Mouse (Mus musculus) spleen, adult 2 months (tissue): ENCODE results near the gene Ehmt2. TPM values are rescaled to one million over a fixed set of nuclear protein-coding genes. Genes with fewer than 3 reads are reported as not detected.
"Not testable (repeated sequence)": the region's sequence is repeated elsewhere in the genome, so short reads cannot be mapped to it uniquely, and the experiment has no call there.

Source experiments
- DNase-seq, 2 experiments: peaks; one replicate each; pipeline versions ENCODE4 v3.0.0 to v3.0.0-alpha.2; 2012 to 2021; ENCODE audit warnings: low spot score in 2 of 2, low read depth in 1 of 2
- H3K27ac ChIP-seq: fragments of 200-500 bp; 2 replicates; pipeline ENCODE4 v1.5.1; 2012; ENCODE audit warnings: low read length, inconsistent platforms; ENCODE audit not compliant: insufficient read depth
- H3K27me3 ChIP-seq: fragments of 200-500 bp; 2 replicates; pipeline ENCODE4 v1.6.1; 2012; ENCODE audit warnings: mild to moderate bottlenecking, moderate library complexity, low read length, inconsistent platforms; ENCODE audit not compliant: control insufficient read depth, insufficient read depth
- H3K36me3 ChIP-seq: fragments of 200-500 bp; 2 replicates; pipeline ENCODE4 v1.6.1; 2012; ENCODE audit warnings: mild to moderate bottlenecking, low read length, inconsistent platforms; ENCODE audit not compliant: control insufficient read depth, insufficient read depth
- H3K4me1 ChIP-seq: fragments of 200-500 bp; 2 replicates; pipeline ENCODE4 v1.6.1; 2011; ENCODE audit warnings: inconsistent platforms; ENCODE audit not compliant: control insufficient read depth, insufficient read depth, insufficient read length
- H3K4me3 ChIP-seq: fragments of 200-500 bp; 2 replicates; pipeline ENCODE4 v1.5.1; 2011; ENCODE audit warnings: mild to moderate bottlenecking, inconsistent platforms; ENCODE audit not compliant: insufficient read depth, insufficient read length; ENCODE audit errors: extremely low read depth
- CTCF ChIP-seq: fragments of 200-500 bp; IDR thresholded peaks from 2 replicates; pipeline ENCODE4 v1.5.1; 2011; ENCODE audit warnings: mild to moderate bottlenecking, inconsistent platforms; ENCODE audit not compliant: insufficient read depth, insufficient read length, insufficient replicate concordance; ENCODE audit errors: extremely low read depth
- POLR2A ChIP-seq: fragments of 200-500 bp; IDR thresholded peaks from 2 replicates; pipeline ENCODE4 v1.6.1; 2011; ENCODE audit warnings: low read depth, low read length, inconsistent platforms
- WGBS: fragments of 180-500 bp; shearing (Covaris S2); methylation state at CpG from one replicate; pipeline ENCODE4 v1.1.7; 2018; 5-methylcytosine and 5-hydroxymethylcytosine counted together
- polyA plus RNA-seq: library from polyadenylated mRNA; depleted of rRNA; stranded (reverse); fragments of >200 nt; gene quantifications from 2 replicates; pipeline ENCODE4 v1.2.3, GENCODE M21; 2012

Ehmt2 gene
- polyA plus RNA-seq, 1 experiment = 200 TPM

- Histone ChIP-seq H3K4me1 (peaks cover 3% of the 10 kb centered on the region; the same call in 1 of the 2 replicates), H3K27ac (no peak overlapping the region), H3K36me3 (peaks cover 2% of the 10 kb centered on the region; the same call in 1 of the 2 replicates), H3K4me3 (no peak overlapping the region), H3K27me3 (no peaks in the 10 kb centered on the region)
- WGBS = 95% methylated on average over 5 of the region's 5 CpGs
- DNase-seq = no peak
- TF ChIP-seq POLR2A (no peak), CTCF (no peak)
Observed at GRCm38 (mm10) chr17:34946486-34947140, 48.3 kb downstream of the Ehmt2 start.

DNA sequence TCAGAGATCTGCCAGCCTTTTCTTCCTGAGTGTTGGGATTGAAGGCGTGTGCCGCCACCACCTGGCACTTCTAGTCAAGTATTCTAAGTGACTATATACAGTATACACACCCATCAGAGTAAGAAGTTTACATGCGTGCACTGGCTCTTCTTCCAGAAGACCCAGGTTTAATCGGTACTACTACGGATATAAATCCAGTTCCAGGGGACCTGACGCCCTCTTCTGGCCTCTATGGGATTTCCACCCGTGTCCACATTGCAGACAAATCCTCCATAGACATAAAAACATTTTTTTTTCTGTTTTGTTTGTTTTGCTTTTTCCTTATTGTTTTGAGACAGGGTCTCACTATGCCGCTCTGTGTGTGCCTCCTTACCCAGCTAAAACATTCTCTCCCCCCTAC lies 49.3 kb downstream of the Ehmt2 start:
- peak; percentile 5; the same call in 1 of the 2 replicates for TF ChIP-seq CTCF
- TF ChIP-seq POLR2A = no peak
- H3K27ac ChIP-seq = no peak overlapping the region
- no peaks in the 10 kb centered on the region for H3K27me3 ChIP-seq
- peaks cover 7% of the 10 kb centered on the region; the same call in 1 of the 2 replicates for H3K4me1 ChIP-seq
- peaks cover 2% of the 10 kb centered on the region; the same call in 1 of the 2 replicates for H3K36me3 ChIP-seq
- no peak overlapping the region for H3K4me3 ChIP-seq
- 40% methylated on average over 8 of the region's 8 CpGs for WGBS
- DNase-seq = no peak

DNA sequence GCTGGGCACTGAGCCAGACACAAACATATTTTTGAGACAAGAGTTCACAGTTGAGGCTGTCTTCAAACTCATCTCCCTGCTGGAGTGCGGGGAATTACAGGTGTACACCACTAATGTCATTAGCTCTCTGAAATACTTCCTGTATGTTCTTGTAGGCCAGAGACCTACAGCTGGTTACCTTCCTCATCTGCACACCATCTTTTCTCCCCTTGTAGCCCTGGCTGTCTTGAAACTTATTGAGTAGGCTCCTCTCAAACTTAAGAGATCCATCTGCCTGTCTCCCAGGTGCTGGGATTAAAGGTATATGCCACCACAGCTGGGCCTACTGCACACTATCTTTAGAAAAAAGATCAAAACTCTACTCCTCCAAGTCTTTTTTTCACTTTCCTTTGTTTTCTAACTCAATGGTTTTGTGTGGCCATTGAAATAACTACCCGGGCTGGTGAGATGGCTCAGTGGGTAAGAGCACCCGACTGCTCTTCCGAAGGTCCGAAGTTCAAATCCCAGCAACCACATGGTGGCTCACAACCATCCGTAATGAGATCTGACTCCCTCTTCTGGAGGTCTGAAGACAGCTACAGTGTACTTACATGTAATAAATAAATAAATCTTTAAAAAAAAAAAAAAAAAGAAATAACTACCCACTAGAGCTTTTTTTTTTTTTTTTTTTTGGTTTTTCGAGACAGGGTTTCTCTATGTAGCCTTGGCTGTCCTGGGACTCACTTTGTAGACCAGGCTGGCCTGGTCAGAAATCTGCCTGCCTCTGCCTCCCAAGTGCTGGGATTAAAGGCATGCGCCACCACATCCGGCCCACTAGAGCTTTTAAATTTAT lies 50.7 kb downstream of the Ehmt2 start:
- not testable (repeated sequence) for H3K27ac ChIP-seq, DNase-seq, H3K27me3 ChIP-seq, H3K4me1 ChIP-seq, H3K36me3 ChIP-seq, H3K4me3 ChIP-seq
- WGBS = 79% methylated on average over 9 of the region's 9 CpGs

DNA sequence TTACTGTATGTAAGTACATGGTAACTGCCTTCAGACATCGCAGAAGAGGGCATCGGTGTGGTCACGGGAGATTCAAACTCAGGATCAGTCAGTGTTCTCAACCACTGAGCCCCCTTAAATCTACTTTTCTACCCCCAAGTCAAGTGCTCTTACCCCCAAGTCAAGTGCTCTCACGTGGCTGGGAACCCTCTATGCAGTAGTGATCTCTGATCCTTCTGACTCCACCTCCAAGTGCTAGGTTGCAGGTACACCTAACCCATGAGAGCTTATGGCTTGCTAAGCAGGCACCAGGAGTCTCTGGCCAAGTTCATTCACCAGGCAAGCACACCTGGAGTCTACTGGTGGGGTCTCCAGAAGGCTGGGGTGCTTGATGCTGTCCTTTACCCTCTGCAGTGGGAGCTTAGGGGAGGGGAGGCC lies 51.3 kb downstream of the Ehmt2 start:
- TF ChIP-seq CTCF (no peak), POLR2A (no peak)
- Histone ChIP-seq H3K27ac (no peak overlapping the region), H3K36me3 (peaks cover 2% of the 10 kb centered on the region; the same call in 1 of the 2 replicates), H3K27me3 (no peaks in the 10 kb centered on the region), H3K4me1 (peaks cover 7% of the 10 kb centered on the region; the same call in 1 of the 2 replicates), H3K4me3 (no peak overlapping the region)
- 73% methylated on average over 4 of the region's 4 CpGs for WGBS
- DNase-seq = no peak

GRCm38 (mm10) chr17:34950514-34951455 lies 52.5 kb downstream of the Ehmt2 start:
- Histone ChIP-seq H3K27me3 (no peaks in the 10 kb centered on the region), H3K4me1 (peaks cover 7% of the 10 kb centered on the region; the same call in 1 of the 2 replicates), H3K4me3 (no peak overlapping the region), H3K36me3 (peaks cover 2% of the 10 kb centered on the region; the same call in 1 of the 2 replicates), H3K27ac (no peak overlapping the region)
- DNase-seq = no peak
- 42% methylated on average over 10 of the region's 10 CpGs for WGBS
- no peak for TF ChIP-seq POLR2A
- no peak for TF ChIP-seq CTCF

DNA sequence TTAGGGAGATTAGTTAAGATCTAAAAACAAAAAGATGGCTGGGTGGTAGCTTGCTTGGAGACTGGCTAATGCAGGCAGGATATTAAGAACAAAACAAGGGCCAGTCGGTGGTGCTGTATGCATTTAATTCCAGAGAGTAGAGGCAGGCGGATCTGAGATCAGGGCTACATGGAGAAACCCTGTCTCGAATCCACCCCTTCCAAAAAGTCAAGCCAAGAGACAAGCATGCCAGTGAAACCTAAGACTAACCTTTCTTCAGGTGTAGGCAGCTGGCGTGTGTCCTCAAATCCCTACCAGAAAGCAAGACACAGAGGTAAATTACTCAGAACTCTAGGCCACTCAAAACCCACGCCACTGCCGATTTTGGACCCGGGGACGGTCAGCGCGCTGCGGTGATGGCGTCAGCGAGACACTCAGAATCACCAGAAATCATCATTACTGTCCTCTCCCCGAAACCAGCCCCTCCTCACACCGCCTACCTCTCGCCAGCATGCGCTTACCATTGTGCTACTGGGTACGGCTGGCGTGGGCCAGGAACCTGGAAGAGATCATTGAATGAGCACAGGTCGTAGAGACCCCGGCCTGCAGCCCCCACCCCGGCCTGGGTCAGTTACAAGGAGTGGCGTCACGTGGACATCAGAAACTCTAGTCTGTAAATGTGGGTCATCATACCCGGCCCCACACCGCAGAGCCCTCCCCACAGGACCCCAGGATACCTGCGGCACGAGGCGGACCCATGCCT lies 53.5 kb downstream of the Ehmt2 start:
- Histone ChIP-seq H3K4me3 (peak overlapping the region; percentile 82), H3K27me3 (no peaks in the 10 kb centered on the region), H3K27ac (peak overlapping the region; percentile 51), H3K36me3 (peaks cover 2% of the 10 kb centered on the region; the same call in 1 of the 2 replicates), H3K4me1 (peaks cover 7% of the 10 kb centered on the region; the same call in 1 of the 2 replicates)
- WGBS = under 1% methylated on average over 29 of the region's 29 CpGs
- no peak for TF ChIP-seq CTCF
- no peak for TF ChIP-seq POLR2A
- no peak for DNase-seq
